Mouse (Mus musculus) liver, adult 2 months (tissue): ENCODE measurements around the gene Spp2. TPM values are rescaled to one million over a fixed set of nuclear protein-coding genes. Genes with fewer than 3 reads are reported as not detected.

Experiments used
- DNase-seq: peaks from one replicate; pipeline ENCODE4 v3.0.0-alpha.2; 2011; ENCODE audit warnings: low read depth, low spot score; ENCODE audit errors: extremely low read depth
- H3K27ac ChIP-seq: fragments of 200-500 bp; replicated peaks from 2 replicates; pipeline ENCODE4 v1.5.1; 2012; ENCODE audit warnings: low read depth, mild to moderate bottlenecking, control low read depth, inconsistent platforms, low read length; ENCODE audit not compliant: insufficient read depth
- H3K27me3 ChIP-seq: fragments of 200-500 bp; 2 replicates; pipeline ENCODE4 v1.6.1; 2012; ENCODE audit warnings: mild to moderate bottlenecking, moderate library complexity, low read length, inconsistent platforms; ENCODE audit not compliant: control insufficient read depth, insufficient read depth
- H3K36me3 ChIP-seq: fragments of 200-500 bp; 2 replicates; pipeline ENCODE4 v1.6.1; 2012; ENCODE audit warnings: low read length, inconsistent platforms; ENCODE audit not compliant: control insufficient read depth, insufficient read depth
- H3K4me1 ChIP-seq: fragments of 200-500 bp; 2 replicates; pipeline ENCODE4 v1.6.1; 2011; ENCODE audit warnings: low read length; ENCODE audit not compliant: control insufficient read depth, insufficient read depth
- H3K4me3 ChIP-seq: fragments of 200-500 bp; 2 replicates; pipeline ENCODE4 v1.5.1; 2011; ENCODE audit warnings: low read depth, mild to moderate bottlenecking, control low read depth, low read length, moderate library complexity; ENCODE audit not compliant: insufficient read depth
- H3K79me2 ChIP-seq: fragments of 200-500 bp; 2 replicates; pipeline ENCODE4 v1.6.1; 2012; ENCODE audit warnings: inconsistent platforms, mild to moderate bottlenecking, low read length, moderate library complexity; ENCODE audit not compliant: control insufficient read depth, insufficient read depth
- H3K9ac ChIP-seq: fragments of 200-500 bp; 2 replicates; pipeline ENCODE4 v1.6.1; 2012; ENCODE audit warnings: low read depth, mild to moderate bottlenecking, control low read depth, inconsistent platforms, low read length
- CTCF ChIP-seq: fragments of 200-500 bp; IDR thresholded peaks from 2 replicates; pipeline ENCODE4 v1.5.1; 2011; ENCODE audit warnings: low read depth, low read length, control low read depth
- POLR2A ChIP-seq: fragments of 200-500 bp; IDR thresholded peaks from 2 replicates; pipeline ENCODE4 v1.6.1; 2011; ENCODE audit warnings: low read length, control low read depth; ENCODE audit not compliant: insufficient read depth; ENCODE audit errors: extremely low read depth
- WGBS: fragments of 180-500 bp; shearing (Covaris S2); methylation state at CpG from one replicate; pipeline ENCODE4 v1.1.7; 2018; 5-methylcytosine and 5-hydroxymethylcytosine counted together
- polyA plus RNA-seq: library from polyadenylated mRNA; depleted of rRNA; stranded (reverse); fragments of >200 nt; gene quantifications from 2 replicates; pipeline ENCODE4 v1.2.3, GENCODE M21; 2012
- total RNA-seq: library from RNA; depleted of rRNA; stranded (reverse); fragments of >200 nt; gene quantifications from 2 replicates; pipeline ENCODE4 v1.2.3, GENCODE M21; 2014

Gene Spp2
- total and polyA plus RNA-seq, 2 experiments: 325 to 373 TPM

- Histone ChIP-seq H3K27me3 (no peaks in the 10 kb centered on the region), H3K27ac (peak overlapping the region; percentile 80), H3K4me3 (no peak overlapping the region), H3K9ac (no peak overlapping the region), H3K36me3 (peaks cover 5% of the 10 kb centered on the region; the same call in 1 of the 2 replicates), H3K4me1 (peaks cover 18% of the 10 kb centered on the region), H3K79me2 (no peaks in the 10 kb centered on the region)
- 32% methylated on average over 2 of the region's 2 CpGs for WGBS
- TF ChIP-seq POLR2A: no peak
- TF ChIP-seq CTCF: no peak
- peak; percentile 98 for DNase-seq
These were observed 12.2 kb downstream of the Spp2 start for GRCm38 (mm10) chr1:88418943-88419342.

GRCm38 (mm10) chr1:88422045-88422444 lies 15.3 kb downstream of the Spp2 start:
- peaks cover 1% of the 10 kb centered on the region; the same call in 1 of the 2 replicates for H3K36me3 ChIP-seq
- peak; percentile 77 for DNase-seq
- WGBS: 38% methylated on average over 10 of the region's 10 CpGs
- TF ChIP-seq POLR2A (no peak), CTCF (no peak)
- no peaks in the 10 kb centered on the region for H3K79me2 ChIP-seq
- H3K9ac ChIP-seq: no peak overlapping the region
- H3K4me3 ChIP-seq: no peak overlapping the region
- H3K27me3 ChIP-seq: no peaks in the 10 kb centered on the region
- peaks cover 18% of the 10 kb centered on the region for H3K4me1 ChIP-seq
- no peak overlapping the region for H3K27ac ChIP-seq

- Histone ChIP-seq H3K79me2 (no peaks in the 10 kb centered on the region), H3K27me3 (no peaks in the 10 kb centered on the region), H3K27ac (no peak overlapping the region), H3K36me3 (peaks cover 1% of the 10 kb centered on the region; the same call in 1 of the 2 replicates), H3K9ac (no peak overlapping the region), H3K4me1 (peaks cover 18% of the 10 kb centered on the region), H3K4me3 (no peak overlapping the region)
- no peak for TF ChIP-seq CTCF
- no peak for TF ChIP-seq POLR2A
- 40% methylated on average over 7 of the region's 7 CpGs for WGBS
- DNase-seq: peak; percentile 79
These were observed 16.2 kb downstream of the Spp2 start for GRCm38 (mm10) chr1:88422846-88423395.

- 48% methylated on average over 8 of the region's 8 CpGs for WGBS
- Histone ChIP-seq H3K27ac (no peak overlapping the region), H3K79me2 (no peaks in the 10 kb centered on the region), H3K4me3 (no peak overlapping the region), H3K27me3 (no peaks in the 10 kb centered on the region), H3K9ac (no peak overlapping the region), H3K36me3 (peaks cover 1% of the 10 kb centered on the region; the same call in 1 of the 2 replicates), H3K4me1 (peaks cover 10% of the 10 kb centered on the region; the same call in 1 of the 2 replicates)
- TF ChIP-seq POLR2A (no peak), CTCF (peak; percentile 94)
- peak; percentile 48 for DNase-seq
These were observed 18.0 kb downstream of the Spp2 start for GRCm38 (mm10) chr1:88424602-88425252.

GRCm38 (mm10) chr1:88427987-88428741 lies 21.4 kb downstream of the Spp2 start:
- WGBS: 59% methylated on average over 11 of the region's 11 CpGs
- Histone ChIP-seq H3K9ac (no peak overlapping the region), H3K36me3 (no peaks in the 10 kb centered on the region; the same call in 1 of the 2 replicates), H3K4me3 (no peak overlapping the region), H3K79me2 (no peaks in the 10 kb centered on the region), H3K4me1 (peaks cover under 1% of the 10 kb centered on the region; the same call in 1 of the 2 replicates), H3K27me3 (no peaks in the 10 kb centered on the region; the same call in 1 of the 2 replicates), H3K27ac (no peak overlapping the region)
- DNase-seq: no peak
- TF ChIP-seq POLR2A (no peak), CTCF (no peak)
